Mouse (Mus musculus) stomach, postnatal 0 days (tissue): Measurements from ENCODE around the gene Slco2a1.

Experiments
- CTCF ChIP-seq: IDR thresholded peaks from 2 replicates; pipeline ENCODE4 v1.5.1; 2016; ENCODE audit warnings: antibody characterized with exemption, low read depth, mild to moderate bottlenecking, moderate library complexity
- EP300 ChIP-seq: optimal IDR thresholded peaks from 2 replicates; pipeline ENCODE3; 2016; ENCODE audit warnings: antibody characterized with exemption

DNA sequence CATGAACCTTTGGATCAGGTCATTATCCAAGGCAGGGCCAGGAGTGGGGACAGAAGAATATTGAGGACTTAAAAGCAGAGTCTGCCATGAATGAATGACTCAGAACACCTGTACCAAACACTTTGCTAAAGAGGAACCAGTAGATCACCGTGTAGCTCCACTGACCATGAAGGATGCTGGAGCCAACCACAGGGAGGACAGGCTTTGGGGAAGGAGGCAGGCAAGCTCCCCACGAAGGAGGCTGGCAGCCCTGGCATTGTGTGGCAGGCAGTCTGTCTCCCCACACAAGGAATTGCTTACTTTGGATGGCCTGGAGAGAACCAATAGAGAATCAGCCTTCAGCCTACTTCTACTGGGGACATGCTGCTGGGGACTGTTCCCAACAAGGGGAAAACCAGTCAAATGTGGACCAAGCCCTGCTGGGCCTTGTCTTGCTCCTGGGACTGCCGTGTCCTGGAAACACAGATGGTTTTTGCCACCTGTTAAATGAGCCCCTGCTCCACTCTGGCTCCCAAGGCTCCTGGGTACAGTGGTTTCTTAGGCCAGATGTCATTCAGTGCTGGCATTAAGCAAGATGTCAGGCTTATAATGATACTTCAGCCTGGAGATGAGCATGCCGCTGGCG is 130.3 kb downstream of the Slco2a1 start:
- TF ChIP-seq CTCF (no peak), EP300 (no peak)
